Mouse (Mus musculus) cortical plate, adult 2 months (tissue): ENCODE measurements around the gene Ppm1j. TPM values are rescaled to one million over a fixed set of nuclear protein-coding genes. Genes with fewer than 3 reads are reported as not detected.
"Not testable (repeated sequence)": the region's sequence is repeated elsewhere in the genome, so short reads cannot be mapped to it uniquely, and the experiment has no call there.

ENCODE experiments used
- H3K27ac ChIP-seq: fragments of 200-500 bp; 2 replicates; pipeline ENCODE4 v1.5.1; 2012; ENCODE audit warnings: low read length, control low read depth, inconsistent platforms; ENCODE audit not compliant: insufficient read depth
- H3K4me1 ChIP-seq: fragments of 200-500 bp; 2 replicates; pipeline ENCODE4 v1.6.1; 2011; ENCODE audit warnings: low read length; ENCODE audit not compliant: control insufficient read depth, insufficient read depth
- H3K4me3 ChIP-seq: fragments of 200-500 bp; 2 replicates; pipeline ENCODE4 v1.5.1; 2011; ENCODE audit warnings: mild to moderate bottlenecking, low read length, control low read depth; ENCODE audit not compliant: insufficient read depth
- CTCF ChIP-seq: fragments of 200-500 bp; IDR thresholded peaks from 2 replicates; pipeline ENCODE4 v1.5.1; 2011; ENCODE audit warnings: mild to moderate bottlenecking, control low read depth, low read length; ENCODE audit not compliant: insufficient read depth; ENCODE audit errors: extremely low read depth
- POLR2A ChIP-seq: fragments of 200-500 bp; IDR thresholded peaks from 2 replicates; pipeline ENCODE4 v1.6.1; 2011; ENCODE audit warnings: mild to moderate bottlenecking, low read length, control low read depth; ENCODE audit not compliant: insufficient read depth; ENCODE audit errors: extremely low read depth
- polyA plus RNA-seq: library from polyadenylated mRNA; depleted of rRNA; stranded (reverse); fragments of >200 nt; gene quantifications from 2 replicates; pipeline ENCODE4 v1.2.3, GENCODE M21; 2012; rRNA removed

Gene Ppm1j
- 0.93 and 1.1 TPM in 2 replicates for polyA plus RNA-seq

DNA sequence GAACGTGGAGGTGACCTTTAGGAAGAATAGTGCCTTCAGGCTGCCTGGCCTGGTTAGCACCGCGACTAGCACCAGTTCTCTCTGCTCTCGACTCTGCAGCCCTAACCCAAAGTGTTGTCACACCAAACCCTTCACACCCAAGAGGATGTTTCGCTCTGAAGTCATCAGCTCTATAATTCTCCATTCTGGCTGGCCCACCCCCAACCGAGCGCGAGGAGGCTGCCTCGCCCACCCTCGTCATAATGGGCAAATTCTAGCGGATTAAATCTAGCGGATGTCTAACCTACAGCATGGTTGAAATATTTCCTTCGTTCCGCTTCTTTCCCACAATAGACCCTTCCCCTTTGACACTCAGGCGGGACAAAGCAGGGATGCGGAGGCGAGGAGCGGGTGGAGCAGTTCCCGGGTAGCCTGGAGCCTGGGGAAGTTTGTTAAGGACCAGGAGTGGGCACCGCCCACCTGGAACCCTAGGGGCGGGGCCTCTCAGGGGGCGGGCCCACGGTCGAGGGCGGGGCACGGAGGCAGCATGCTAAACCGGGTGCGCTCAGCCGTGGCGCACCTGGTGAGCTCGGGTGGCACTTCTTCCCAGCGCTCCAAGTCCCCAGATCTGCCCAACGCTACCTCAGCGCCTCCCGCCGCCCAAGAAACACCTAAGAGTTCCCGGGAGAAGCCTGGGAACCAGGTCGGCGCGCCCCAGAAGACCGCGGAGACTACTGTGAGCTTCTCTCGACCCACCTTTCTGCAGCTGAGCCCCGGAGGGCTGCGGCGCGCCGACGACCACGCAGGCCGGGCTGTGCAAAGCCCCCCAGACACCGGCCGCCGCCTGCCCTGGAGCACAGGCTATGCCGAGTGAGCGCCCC is at the start of gene Ppm1j:
Ppm1j (plus strand) TSS at position 496 of the 860 bp plus-strand sequence.
- TF ChIP-seq CTCF: no peak
- no peak for TF ChIP-seq POLR2A
- peak within 1 kb of the TSS; percentile 27 for H3K4me3 ChIP-seq
- no peak within 1 kb of the TSS for H3K27ac ChIP-seq
- no peaks in the 10 kb centered on the region for H3K4me1 ChIP-seq

DNA sequence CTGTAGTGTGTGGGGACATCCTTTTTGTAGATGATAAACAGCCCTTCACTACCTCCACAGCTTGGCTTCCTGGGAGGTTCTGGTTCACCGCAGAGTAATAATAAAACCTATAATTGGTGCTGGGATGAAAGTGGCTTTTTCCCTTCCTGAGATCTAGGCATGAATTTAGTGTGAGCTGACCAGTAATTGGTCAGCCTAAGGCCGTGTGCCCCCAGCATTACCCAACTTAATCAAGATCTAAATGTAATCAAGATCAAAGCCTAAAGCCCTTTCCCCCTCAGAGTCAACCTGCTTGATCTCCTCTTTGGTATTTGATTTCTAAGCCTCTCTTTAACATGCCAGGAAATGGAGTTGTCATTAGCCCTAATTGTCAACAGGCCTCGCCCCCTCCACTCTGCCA is 47.9 kb upstream of the Ppm1j start:
- H3K4me3 ChIP-seq: no peak overlapping the region
- H3K4me1 ChIP-seq: no peaks in the 10 kb centered on the region
- TF ChIP-seq CTCF: no peak
- TF ChIP-seq POLR2A: no peak
- no peak overlapping the region for H3K27ac ChIP-seq

DNA sequence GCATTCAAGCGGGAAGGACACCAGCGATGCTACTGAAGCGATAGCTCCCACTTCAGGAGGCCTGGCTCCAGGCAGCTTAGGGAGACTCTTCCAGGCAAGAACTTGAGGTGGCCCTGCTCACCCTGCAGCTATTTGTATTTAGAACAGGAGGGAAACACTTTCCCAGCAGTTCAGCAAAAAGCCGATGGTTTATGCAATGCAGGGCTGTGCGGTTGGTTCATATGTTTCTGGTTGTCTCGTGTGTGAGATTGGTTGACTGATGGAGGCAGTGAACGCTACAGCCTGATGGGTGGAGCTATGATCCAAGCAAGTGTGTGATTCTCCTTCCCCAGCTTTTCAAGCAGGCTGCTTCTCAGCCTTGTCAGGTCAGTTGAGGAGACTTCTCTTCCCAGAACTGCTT is 46.2 kb upstream of the Ppm1j start:
- Histone ChIP-seq H3K4me1 (no peaks in the 10 kb centered on the region), H3K27ac (no peak overlapping the region), H3K4me3 (no peak overlapping the region)
- no peak for TF ChIP-seq CTCF

DNA sequence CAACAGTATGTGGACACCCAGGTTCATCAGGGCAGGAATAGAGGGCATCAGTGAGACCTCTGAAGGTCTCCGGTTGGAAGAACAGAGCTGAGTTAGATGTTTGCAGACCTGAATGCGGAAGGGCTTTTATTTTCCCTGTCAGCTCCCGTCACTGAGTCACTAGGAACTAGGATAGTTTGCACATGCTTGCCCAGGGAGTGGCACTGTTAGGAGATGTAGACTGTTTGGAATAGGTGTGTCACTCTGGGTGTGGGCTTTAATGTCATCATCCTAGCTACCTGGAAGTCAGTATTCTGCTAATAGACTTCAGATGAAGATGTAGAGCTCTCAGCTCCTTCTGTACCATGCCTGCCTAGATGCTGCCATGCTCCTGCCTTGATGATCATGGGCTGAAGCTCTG is 38.9 kb upstream of the Ppm1j start:
- Histone ChIP-seq H3K27ac (no peak overlapping the region), H3K4me1 (no peaks in the 10 kb centered on the region), H3K4me3 (no peak overlapping the region)
- TF ChIP-seq CTCF (no peak), POLR2A (no peak)

DNA sequence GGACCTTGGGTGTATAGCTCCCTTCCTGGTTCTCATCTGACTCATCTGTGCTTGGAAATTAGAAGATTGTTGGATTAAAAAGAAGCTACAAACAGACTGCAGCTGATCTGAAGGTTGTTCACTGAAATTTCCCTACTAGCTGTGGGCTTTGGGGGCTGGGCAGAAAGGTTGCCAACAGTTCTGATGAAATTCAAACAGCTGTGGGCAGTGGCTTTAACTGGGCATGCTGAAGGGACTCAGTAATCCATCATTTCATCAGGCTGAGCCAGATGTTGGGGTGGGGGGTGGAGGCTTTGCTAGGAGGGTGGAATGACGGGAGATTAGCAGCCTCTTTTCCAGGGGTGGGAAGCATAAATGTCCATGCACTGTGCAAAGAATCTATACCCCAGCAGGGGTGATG is 37.7 kb upstream of the Ppm1j start:
- Histone ChIP-seq H3K27ac (no peak overlapping the region), H3K4me1 (no peaks in the 10 kb centered on the region), H3K4me3 (no peak overlapping the region)
- TF ChIP-seq POLR2A (no peak), CTCF (no peak)

DNA sequence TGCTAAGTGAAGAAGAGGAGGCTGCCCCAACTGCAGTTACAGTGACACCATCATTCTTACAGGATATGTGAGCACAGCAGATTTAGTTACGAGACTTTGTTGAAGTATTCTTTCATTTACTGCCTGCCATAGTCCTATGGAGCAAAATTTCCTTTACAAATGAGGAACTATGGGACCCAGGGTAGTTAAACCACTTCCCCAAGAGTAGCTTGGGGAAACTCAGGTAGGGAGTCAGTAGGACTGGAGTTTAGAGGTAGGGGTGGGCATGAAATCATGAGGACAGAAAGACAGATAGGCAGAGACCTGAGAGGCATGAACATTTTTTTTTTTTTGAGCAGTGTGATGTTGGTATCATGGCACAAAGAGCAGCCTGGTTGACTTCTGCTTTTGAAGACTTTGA is 37.0 kb upstream of the Ppm1j start:
- TF ChIP-seq POLR2A (no peak), CTCF (no peak)
- Histone ChIP-seq H3K4me3 (no peak overlapping the region), H3K4me1 (no peaks in the 10 kb centered on the region), H3K27ac (no peak overlapping the region)

DNA sequence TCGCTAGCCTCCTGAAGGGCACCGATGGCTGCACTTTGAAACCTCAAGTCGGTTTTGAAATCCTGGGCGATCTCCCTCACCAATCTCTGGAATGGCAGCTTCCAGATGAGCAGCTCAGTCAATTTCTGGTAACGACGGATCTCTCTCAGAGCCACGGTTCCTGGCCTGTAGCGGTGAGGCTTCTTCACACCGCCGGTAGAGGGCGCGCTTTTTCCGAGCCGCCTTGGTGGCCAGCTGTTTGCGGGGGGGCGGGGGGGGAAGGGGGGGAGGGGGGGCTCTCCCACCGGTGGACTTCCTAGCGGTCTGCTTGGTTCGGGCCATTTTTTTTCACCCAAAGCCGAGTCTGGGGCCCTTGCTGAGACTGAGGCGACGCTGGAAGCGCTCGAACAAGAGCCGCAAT is 28.0 kb upstream of the Ppm1j start:
- not testable (repeated sequence) for H3K4me3 ChIP-seq, H3K27ac ChIP-seq, H3K4me1 ChIP-seq

DNA sequence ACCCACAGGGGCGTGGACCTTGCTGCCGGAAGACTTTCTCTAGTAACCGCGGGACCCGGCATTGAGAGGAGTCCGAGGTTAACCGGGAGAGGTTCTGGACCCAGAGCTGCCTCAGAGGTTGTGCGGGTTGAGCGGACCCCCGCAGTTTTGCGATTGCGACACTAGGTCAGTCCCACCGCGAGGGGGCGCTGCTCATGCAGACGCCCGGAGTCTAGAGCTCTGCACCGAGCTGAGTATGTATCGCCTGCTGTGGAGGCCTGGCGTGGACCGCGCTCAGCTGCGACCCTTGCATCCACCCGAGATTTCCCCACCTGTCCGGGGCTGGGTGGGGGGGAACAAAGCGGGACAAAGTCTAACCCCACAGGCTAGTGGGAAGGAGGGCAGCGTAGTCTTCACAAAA is 22.4 kb upstream of the Ppm1j start:
- Histone ChIP-seq H3K4me3 (no peak overlapping the region), H3K27ac (no peak overlapping the region), H3K4me1 (no peaks in the 10 kb centered on the region)
- TF ChIP-seq CTCF (peak; percentile 55), POLR2A (no peak)

DNA sequence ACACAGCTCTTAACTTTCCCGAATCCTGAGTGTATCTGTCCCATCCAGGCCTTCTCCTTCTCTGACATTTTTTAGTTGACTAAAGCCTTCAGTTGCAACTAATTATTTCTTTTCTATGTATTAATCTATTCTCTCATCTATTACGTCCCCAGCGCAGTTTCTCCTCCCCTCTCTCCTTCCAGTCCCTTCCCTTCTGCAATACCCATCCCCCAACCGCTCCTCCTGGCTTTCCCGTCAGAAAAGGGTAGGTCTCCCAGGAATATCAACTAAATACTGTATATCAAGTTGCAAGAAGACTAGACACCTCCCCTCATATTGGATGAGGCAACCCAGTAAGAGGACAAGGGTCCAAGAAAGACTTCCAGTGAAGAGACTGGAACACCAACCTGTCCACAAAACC is 22.0 kb upstream of the Ppm1j start:
- Histone ChIP-seq H3K4me1 (no peaks in the 10 kb centered on the region), H3K4me3 (no peak overlapping the region), H3K27ac (no peak overlapping the region)
- no peak for TF ChIP-seq POLR2A
- no peak for TF ChIP-seq CTCF

DNA sequence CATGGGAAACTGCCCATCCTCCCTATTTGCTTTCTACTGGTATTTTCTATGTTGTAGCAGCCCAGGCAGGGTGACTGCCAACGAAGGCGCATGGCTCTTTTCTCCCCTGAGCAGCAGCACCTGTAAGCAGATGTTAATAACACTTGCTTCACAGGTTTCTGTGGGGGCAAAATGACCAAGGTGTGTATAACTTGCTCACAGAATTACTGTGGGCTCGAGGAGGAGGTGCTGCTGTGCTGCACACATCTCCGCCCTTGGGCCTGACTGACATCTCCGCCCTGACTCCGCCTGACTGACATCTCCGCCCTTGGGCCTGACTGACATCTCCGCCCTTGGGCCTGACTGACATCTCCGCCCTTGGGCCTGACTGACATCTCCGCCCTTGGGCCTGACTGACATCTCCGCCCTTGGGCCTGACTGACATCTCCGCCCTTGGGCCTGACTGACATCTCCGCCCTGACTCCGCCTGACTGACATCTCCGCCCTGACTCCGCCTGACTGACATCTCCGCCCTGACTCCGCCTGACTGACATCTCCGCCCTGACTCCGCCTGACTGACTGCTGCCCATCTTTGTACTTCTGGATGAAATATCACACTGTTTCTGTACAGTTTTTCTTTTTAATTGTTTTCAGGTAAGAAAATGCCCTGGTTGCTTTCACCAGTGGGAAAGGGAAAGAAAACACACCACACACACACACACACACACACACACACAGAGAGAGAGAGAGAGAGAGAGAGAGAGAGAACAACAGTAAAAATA is 18.6 kb upstream of the Ppm1j start:
- not testable (repeated sequence) for H3K27ac ChIP-seq, H3K4me1 ChIP-seq

More for the DNA sequence above, 18.6 kb upstream of the Ppm1j start:
- not testable (repeated sequence) for H3K4me3 ChIP-seq
